Mouse (Mus musculus): ENCODE measurements at regions not wholly inside any gene's neighbourhood (a gene's known extent, or its start where the extent isn't known, plus 50 kb on each side); places are given as distances from the start of the nearest gene placed in this dataset.
"Not testable (repeated sequence)": the region's sequence is repeated elsewhere in the genome, so short reads cannot be mapped to it uniquely, and the experiment has no call there.

GRCm38 (mm10) chr12:115802499-115802898, 245.0 kb upstream of the Zfp386 start:
- DNase-seq (ENCODE audit: low read depth, low spot score): not testable (repeated sequence)

DNA sequence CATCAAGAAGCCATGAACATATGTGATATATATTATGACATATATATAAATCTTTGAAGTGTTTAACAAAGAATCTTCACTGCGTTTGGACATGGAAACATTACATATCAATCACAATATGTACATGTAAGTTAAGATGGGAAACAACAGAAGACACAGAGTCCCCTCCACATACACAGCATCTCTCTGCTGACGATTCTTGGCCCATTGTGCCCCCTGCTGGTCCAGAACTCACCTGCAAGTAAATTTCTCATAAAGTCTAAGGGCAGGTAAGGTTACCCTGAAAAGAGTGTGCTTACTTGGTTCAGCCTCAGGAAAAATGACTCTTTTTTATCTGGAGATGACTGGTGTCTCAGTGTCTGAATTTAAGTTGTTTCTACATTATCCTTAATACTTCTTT, 243.8 kb upstream of the Zfp386 start:
- not testable (repeated sequence) for DNase-seq (ENCODE audit: low read depth, low spot score)

- no peak for DNase-seq (ENCODE audit: low read depth, low spot score)
Measured at GRCm38 (mm10) chr12:115807978-115808377, 239.5 kb upstream of the Zfp386 start.
